Mouse (Mus musculus): Measurements from ENCODE around the gene Rab30. TPM values are rescaled to one million over a fixed set of nuclear protein-coding genes. Genes with fewer than 3 reads are reported as not detected.

Rab30 gene
- polyA plus RNA-seq, 1 experiment from 2014 or later = 22.9 TPM

GRCm38 (mm10) chr7:92777108-92777973 is 35.9 kb downstream of the Rab30 start:
- Histone ChIP-seq H3K4me2 (replicated peaks) (peak overlapping the region; percentile 68), H3K9me3 (no peaks in the 10 kb centered on the region), H3K36me3 (no peaks in the 10 kb centered on the region), H3K27me3 (no peaks in the 10 kb centered on the region), H3K27ac (peak overlapping the region; percentile 98), H3K4me3 (peak overlapping the region; percentile 42), H3K9ac (peak overlapping the region; percentile 57), H3K4me1 (peaks cover 39% of the 10 kb centered on the region)
- ATAC-seq (ENCODE audit: low FRiP score, low read depth) = peak; percentile 91
- 7% methylated on average over 17 of the region's 17 CpGs for WGBS

- Histone ChIP-seq H3K27ac (no peak overlapping the region), H3K4me3 (no peak overlapping the region), H3K4me1 (peaks cover 39% of the 10 kb centered on the region), H3K9me3 (no peaks in the 10 kb centered on the region), H3K36me3 (no peaks in the 10 kb centered on the region), H3K27me3 (no peaks in the 10 kb centered on the region), H3K9ac (no peak overlapping the region), H3K4me2 (replicated peaks) (no peak overlapping the region)
- 69% methylated on average over 2 of the region's 2 CpGs for WGBS
- ATAC-seq (ENCODE audit: low FRiP score, low read depth) = no peak
These were observed 37.7 kb downstream of the Rab30 start for GRCm38 (mm10) chr7:92779058-92779457.

- no peak for ATAC-seq (ENCODE audit: low FRiP score, low read depth)
- 81% methylated on average over 1 of the region's 1 CpGs for WGBS
- no peaks in the 10 kb centered on the region for H3K36me3 ChIP-seq
These were observed 40.0 kb downstream of the Rab30 start for GRCm38 (mm10) chr7:92781361-92781760.

DNA sequence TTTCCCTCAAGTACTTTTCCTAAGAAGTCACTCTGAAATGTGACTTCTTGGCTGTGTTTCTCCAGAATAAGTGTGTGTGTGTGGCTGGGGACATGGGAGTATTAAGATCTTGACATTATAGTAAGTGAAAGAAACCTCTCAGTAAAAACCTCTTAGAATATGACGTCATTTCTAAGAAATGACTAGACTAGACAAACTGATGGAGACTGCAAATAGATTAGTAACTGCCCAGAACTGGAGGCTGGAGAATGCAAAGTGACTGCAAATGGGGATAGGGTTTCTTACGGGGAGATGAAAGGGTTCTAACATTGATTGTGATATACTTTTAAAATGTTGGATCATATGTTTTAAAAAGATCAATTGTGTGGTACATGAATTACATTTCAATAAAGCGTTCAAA is 40.5 kb downstream of the Rab30 start:
- no peaks in the 10 kb centered on the region; the same call in 1 of the 2 replicates for H3K9me3 ChIP-seq
- H3K27me3 ChIP-seq = no peaks in the 10 kb centered on the region
- H3K4me3 ChIP-seq = no peak overlapping the region
- peaks cover 22% of the 10 kb centered on the region for H3K4me1 ChIP-seq
- H3K27ac ChIP-seq = no peak overlapping the region
- no peak overlapping the region for H3K4me2 ChIP-seq (replicated peaks)
- 82% methylated on average over 3 of the region's 3 CpGs for WGBS
- no peaks in the 10 kb centered on the region for H3K36me3 ChIP-seq
- no peak for ATAC-seq (ENCODE audit: low FRiP score, low read depth)
- no peak overlapping the region for H3K9ac ChIP-seq

More at GRCm38 (mm10) chr7:92781361-92781760, 40.0 kb downstream of the Rab30 start:
- Histone ChIP-seq H3K27ac (no peak overlapping the region), H3K4me1 (peaks cover 28% of the 10 kb centered on the region), H3K4me3 (no peak overlapping the region), H3K9me3 (no peaks in the 10 kb centered on the region; the same call in 1 of the 2 replicates), H3K9ac (no peak overlapping the region), H3K4me2 (replicated peaks) (no peak overlapping the region), H3K27me3 (no peaks in the 10 kb centered on the region)

GRCm38 (mm10) chr7:92782511-92782910 is 41.1 kb downstream of the Rab30 start:
- Histone ChIP-seq H3K27ac (no peak overlapping the region), H3K27me3 (no peaks in the 10 kb centered on the region), H3K36me3 (no peaks in the 10 kb centered on the region), H3K4me3 (no peak overlapping the region), H3K4me1 (peaks cover 16% of the 10 kb centered on the region), H3K4me2 (replicated peaks) (no peak overlapping the region), H3K9ac (no peak overlapping the region), H3K9me3 (no peaks in the 10 kb centered on the region; the same call in 1 of the 2 replicates)
- WGBS = 76% methylated on average over 9 of the region's 9 CpGs
- ATAC-seq (ENCODE audit: low FRiP score, low read depth) = no peak

- H3K4me2 ChIP-seq (replicated peaks) = no peak overlapping the region
- no peak overlapping the region for H3K4me3 ChIP-seq
- H3K36me3 ChIP-seq = no peaks in the 10 kb centered on the region
- no peaks in the 10 kb centered on the region for H3K27me3 ChIP-seq
- 73% methylated on average over 12 of the region's 12 CpGs for WGBS
- peaks cover 8% of the 10 kb centered on the region for H3K4me1 ChIP-seq
- H3K9me3 ChIP-seq = no peaks in the 10 kb centered on the region; the same call in 1 of the 2 replicates
- ATAC-seq (ENCODE audit: low FRiP score, low read depth) = no peak
- no peak overlapping the region for H3K9ac ChIP-seq
- no peak overlapping the region for H3K27ac ChIP-seq
These were observed 41.9 kb downstream of the Rab30 start for GRCm38 (mm10) chr7:92783166-92783806.

DNA sequence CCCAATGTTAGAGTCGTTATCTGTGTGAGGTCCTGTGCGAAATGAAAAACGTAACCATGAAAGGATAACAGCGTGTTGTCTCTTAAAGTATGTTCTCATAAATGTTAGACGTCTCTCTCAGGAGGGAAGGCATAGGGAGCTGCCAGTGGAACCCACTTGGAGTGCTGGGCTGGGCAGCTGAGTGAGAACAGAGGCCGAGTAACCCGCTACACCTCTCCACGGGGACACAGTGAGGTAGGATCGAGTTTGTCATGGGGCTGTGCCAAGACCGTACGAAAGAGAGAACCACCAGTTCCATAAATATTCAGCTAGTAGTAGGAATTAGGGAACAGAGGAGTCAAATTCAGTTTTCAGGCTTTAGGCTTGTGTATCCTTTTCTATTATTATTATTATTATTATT is 42.5 kb downstream of the Rab30 start:
- Histone ChIP-seq H3K9me3 (no peaks in the 10 kb centered on the region; the same call in 1 of the 2 replicates), H3K4me3 (no peak overlapping the region), H3K27ac (no peak overlapping the region), H3K4me1 (0 out of 2 replicates have a peak, but pooled peaks cover 3% of the 10 kb centered on the region), H3K9ac (no peak overlapping the region), H3K4me2 (replicated peaks) (no peak overlapping the region), H3K36me3 (no peaks in the 10 kb centered on the region), H3K27me3 (no peaks in the 10 kb centered on the region)
- WGBS = 74% methylated on average over 11 of the region's 11 CpGs
- no peak for ATAC-seq (ENCODE audit: low FRiP score, low read depth)

DNA sequence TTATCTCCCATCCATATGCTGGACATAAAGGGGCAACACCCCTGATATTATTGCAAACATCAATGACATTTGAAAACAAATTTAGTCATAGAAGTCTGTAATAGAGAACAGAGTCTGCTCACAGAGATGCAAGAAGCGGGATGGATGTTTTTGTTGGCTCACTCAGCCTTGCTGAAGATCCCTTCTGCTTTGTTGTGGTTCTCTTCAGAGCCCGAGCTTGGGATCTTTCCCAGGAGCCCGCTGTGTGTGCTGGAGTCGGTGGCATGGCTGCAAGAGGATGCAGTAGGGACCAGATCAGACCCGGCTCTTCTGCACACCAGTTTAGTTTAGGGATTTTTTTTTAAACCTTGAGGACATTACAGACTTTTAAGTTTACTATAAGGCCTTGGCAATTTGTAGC is 54.3 kb downstream of the Rab30 start:
- ATAC-seq (ENCODE audit: low FRiP score, low read depth) = no peak
- Histone ChIP-seq H3K9ac (no peak overlapping the region), H3K4me3 (no peak overlapping the region), H3K9me3 (no peaks in the 10 kb centered on the region), H3K27ac (no peak overlapping the region), H3K36me3 (no peaks in the 10 kb centered on the region), H3K27me3 (no peaks in the 10 kb centered on the region), H3K4me2 (replicated peaks) (no peak overlapping the region), H3K4me1 (0 out of 2 replicates have a peak, but pooled peaks cover 3% of the 10 kb centered on the region)
- WGBS = 85% methylated on average over 5 of the region's 5 CpGs

GRCm38 (mm10) chr7:92796813-92797212 is 55.4 kb downstream of the Rab30 start:
- no peaks in the 10 kb centered on the region for H3K36me3 ChIP-seq
- no peaks in the 10 kb centered on the region for H3K9me3 ChIP-seq
- no peak overlapping the region for H3K27ac ChIP-seq
- 0 out of 2 replicates have a peak, but pooled peaks cover 6% of the 10 kb centered on the region for H3K4me1 ChIP-seq
- no peak for ATAC-seq (ENCODE audit: low FRiP score, low read depth)
- 74% methylated on average over 8 of the region's 8 CpGs for WGBS
- no peak overlapping the region for H3K9ac ChIP-seq
- H3K4me2 ChIP-seq (replicated peaks) = no peak overlapping the region
- no peaks in the 10 kb centered on the region for H3K27me3 ChIP-seq
- H3K4me3 ChIP-seq = no peak overlapping the region

DNA sequence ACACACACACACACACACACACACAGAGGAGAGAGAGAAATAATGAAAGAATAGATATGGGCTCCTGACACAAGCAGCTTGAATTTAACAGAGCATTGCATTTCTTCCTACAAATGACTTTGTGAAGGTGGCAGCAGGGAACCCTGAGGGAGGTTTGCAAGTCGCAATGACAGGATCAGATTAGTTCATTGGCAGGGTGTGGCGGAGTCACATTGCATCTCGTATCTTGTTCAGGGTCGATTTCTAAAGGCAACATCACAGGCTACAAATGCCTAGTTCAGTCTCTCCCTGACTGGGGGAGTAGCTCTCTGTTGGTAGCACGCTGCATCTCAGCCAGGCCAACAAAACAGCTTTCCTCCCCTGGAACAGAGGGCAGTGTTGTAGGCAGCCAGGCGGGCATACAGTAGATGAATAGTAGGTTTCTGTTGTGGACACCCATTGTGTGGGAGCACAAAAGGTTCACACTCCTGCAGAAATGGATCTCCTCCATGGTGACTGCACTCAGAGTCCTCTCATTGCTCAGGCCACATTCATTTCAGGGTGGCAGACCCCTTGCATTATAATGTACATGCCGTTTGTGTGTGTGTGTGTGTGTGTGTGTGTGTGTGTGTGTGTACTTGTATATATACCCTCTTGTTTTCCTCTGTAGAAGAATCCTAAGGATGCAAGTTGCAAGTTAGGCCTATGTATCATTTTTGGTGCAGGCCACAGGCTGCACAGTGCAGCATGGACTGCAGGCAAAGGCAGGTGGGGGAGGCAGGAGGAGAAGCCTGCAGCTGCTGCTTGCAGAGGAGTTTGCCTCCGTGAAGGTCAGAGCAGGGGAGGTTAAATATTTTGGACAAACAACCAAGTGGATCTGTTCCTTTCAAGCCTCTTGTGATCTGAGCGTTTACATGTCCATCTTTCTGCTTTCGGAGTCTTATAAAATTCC is 58.5 kb downstream of the Rab30 start:
- 0 out of 2 replicates have a peak, but pooled peaks cover 6% of the 10 kb centered on the region for H3K4me1 ChIP-seq
- 82% methylated on average over 10 of the region's 10 CpGs for WGBS
- H3K9me3 ChIP-seq = no peaks in the 10 kb centered on the region
- no peaks in the 10 kb centered on the region for H3K27me3 ChIP-seq
- no peak for ATAC-seq (ENCODE audit: low FRiP score, low read depth)
- no peak overlapping the region for H3K4me3 ChIP-seq
- no peak overlapping the region for H3K27ac ChIP-seq
- no peak overlapping the region for H3K9ac ChIP-seq
- no peaks in the 10 kb centered on the region for H3K36me3 ChIP-seq
- H3K4me2 ChIP-seq (replicated peaks) = no peak overlapping the region

- no peak overlapping the region for H3K4me3 ChIP-seq
- WGBS = 65% methylated on average over 4 of the region's 4 CpGs
- no peak overlapping the region for H3K27ac ChIP-seq
- H3K9ac ChIP-seq = no peak overlapping the region
- no peaks in the 10 kb centered on the region for H3K36me3 ChIP-seq
- no peaks in the 10 kb centered on the region for H3K27me3 ChIP-seq
- no peak for ATAC-seq (ENCODE audit: low FRiP score, low read depth)
- no peak overlapping the region for H3K4me2 ChIP-seq (replicated peaks)
- H3K9me3 ChIP-seq = no peaks in the 10 kb centered on the region
- H3K4me1 ChIP-seq = peaks cover 13% of the 10 kb centered on the region; the same call in 1 of the 2 replicates
These were observed 60.8 kb downstream of the Rab30 start for GRCm38 (mm10) chr7:92802158-92802557.
